Mouse (Mus musculus) left cerebral cortex, adult 2 months (tissue): ENCODE results near the gene Amn. TPM values are rescaled to one million over a fixed set of nuclear protein-coding genes. Genes with fewer than 3 reads are reported as not detected.

ENCODE experiments used
- DNase-seq, 2 experiments: peaks; one replicate each; pipeline ENCODE4 v3.0.0; 2021 to 2022; ENCODE audit warnings: low spot score in 2 of 2, mixed read lengths in 1 of 2; ENCODE audit errors: extremely low spot score in 1 of 2
- H3K27ac ChIP-seq: fragments of 200-600 bp; 2 replicates; pipeline ENCODE4 v1.8.1; 2022
- H3K4me3 ChIP-seq: fragments of 200-600 bp; 2 replicates; pipeline ENCODE4 v1.8.1; 2022
- CTCF ChIP-seq: fragments of 200-600 bp; IDR thresholded peaks from 2 replicates; pipeline ENCODE4 v1.8.1; 2022; ENCODE audit warnings: antibody characterized with exemption, mild to moderate bottlenecking, moderate library complexity
- intact Hi-C: fragments of 180-260 bp; cut with DNase I; formaldehyde crosslinking; loops from one replicate; pipeline ENCODE4 v1.15.1; 2025
- total RNA-seq, 2 experiments: library from RNA; stranded (reverse); gene quantifications; 2 replicates each; pipeline ENCODE4 v1.2.3; 2021

Gene Amn
- total RNA-seq, 2 experiments from 2014 or later, result 8.0 to 10.0 TPM

DNA sequence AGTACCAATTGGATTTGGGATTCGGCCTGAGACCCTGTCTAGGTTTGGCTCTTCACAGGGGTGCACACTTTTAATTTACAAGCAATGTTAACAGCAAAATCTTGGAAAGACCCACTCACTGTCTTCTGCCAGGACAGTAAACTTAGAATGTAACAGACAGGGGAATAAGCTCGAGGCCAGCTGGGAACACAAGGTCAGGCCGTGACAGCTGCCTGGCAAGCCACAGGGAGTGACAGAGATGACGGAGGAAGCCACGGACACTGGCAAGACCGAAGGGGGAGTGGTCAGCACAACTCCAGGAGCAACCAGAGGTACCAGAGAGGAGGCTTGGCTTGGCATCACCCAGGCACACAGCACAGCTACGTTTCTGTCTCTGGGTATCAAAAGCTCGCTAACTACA is 35.9 kb downstream of the Amn start:
- Histone ChIP-seq H3K27ac (no peak overlapping the region), H3K4me3 (no peak overlapping the region)
- TF ChIP-seq CTCF, result no peak
- intact Hi-C loops, result no loop called here
- DNase-seq, result no peak

DNA sequence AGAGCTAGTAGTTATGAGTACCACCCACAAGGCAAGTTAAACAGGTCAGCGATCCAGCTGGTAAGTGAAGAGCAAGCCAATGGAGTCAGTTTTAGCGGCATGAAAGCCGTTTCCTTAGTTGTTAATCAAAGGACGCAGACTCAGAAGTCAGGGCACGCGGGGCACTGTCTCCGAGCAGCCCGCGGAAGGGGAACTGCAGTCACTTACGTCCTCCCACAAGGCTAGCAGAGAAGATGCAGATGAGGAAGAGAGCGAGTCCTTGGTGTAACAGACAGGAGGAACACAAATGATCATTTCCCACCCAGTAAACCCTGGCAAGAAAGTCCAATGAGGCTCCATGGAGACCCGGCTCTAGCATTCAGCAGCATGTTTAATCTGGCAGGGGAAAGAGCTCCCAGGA is 38.4 kb downstream of the Amn start:
- Histone ChIP-seq H3K4me3 (no peak overlapping the region), H3K27ac (no peak overlapping the region)
- DNase-seq, result no peak
- TF ChIP-seq CTCF, result no peak
- intact Hi-C loops, result no loop called here

- TF ChIP-seq CTCF, result no peak
- no peak for DNase-seq
- Histone ChIP-seq H3K27ac (no peak overlapping the region), H3K4me3 (no peak overlapping the region)
- intact Hi-C loops, result no loop called here
Observed at GRCm38 (mm10) chr12:111309931-111310330, 39.0 kb downstream of the Amn start.

- no peak overlapping the region for H3K27ac ChIP-seq
- DNase-seq, result no peak
- TF ChIP-seq CTCF, result no peak
- H3K4me3 ChIP-seq, result no peak overlapping the region
- intact Hi-C loops, result no loop called here
Observed at GRCm38 (mm10) chr12:111311775-111312174, 40.9 kb downstream of the Amn start.

GRCm38 (mm10) chr12:111314273-111314672 is 43.4 kb downstream of the Amn start:
- intact Hi-C loops, result no loop called here

DNA sequence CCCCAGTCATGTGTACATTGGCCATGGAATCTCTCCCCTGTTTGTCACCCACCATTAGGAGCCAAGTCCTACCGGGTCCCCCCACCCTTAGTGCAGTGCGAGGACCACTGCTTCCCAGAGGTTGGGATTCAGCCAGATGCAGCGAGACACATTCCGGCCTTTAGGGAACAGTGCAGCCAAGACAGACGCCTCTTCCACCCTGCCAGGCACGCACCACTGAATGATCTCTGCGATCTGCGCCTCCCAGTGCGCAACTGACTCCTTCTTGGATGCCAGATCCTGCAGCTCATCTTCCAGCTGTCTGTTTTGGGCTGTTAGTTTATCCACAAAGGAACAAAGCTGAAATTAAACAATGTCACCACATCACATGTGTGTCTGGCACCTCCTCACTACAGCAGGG is 46.8 kb downstream of the Amn start:
- Histone ChIP-seq H3K4me3 (no peak overlapping the region), H3K27ac (no peak overlapping the region)
- intact Hi-C loops, result no loop called here
- TF ChIP-seq CTCF, result no peak
- DNase-seq, result no peak

More at GRCm38 (mm10) chr12:111314273-111314672, 43.4 kb downstream of the Amn start:
- Histone ChIP-seq H3K27ac (no peak overlapping the region), H3K4me3 (no peak overlapping the region)
- DNase-seq, result no peak
- TF ChIP-seq CTCF, result no peak

DNA sequence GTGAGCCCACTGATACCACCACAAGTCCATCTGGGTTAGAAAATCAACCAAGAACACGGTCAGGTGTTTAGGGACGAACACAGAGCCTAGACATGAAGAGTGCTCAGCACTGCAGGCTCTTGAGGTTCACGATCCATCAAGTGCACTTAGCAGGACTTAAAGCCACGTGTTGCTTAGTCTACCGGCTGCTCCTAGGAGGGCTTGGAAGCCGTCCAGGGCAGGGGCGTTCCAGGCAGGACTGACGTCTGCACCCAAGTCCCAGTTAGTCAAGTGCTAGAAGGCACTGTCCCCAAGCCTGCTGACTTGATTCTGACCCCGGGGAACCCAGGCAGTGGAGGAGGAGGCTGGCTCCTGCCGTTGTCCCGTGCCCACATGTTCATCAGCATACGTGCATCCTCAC is 49.7 kb downstream of the Amn start:
- no peak overlapping the region for H3K27ac ChIP-seq
- H3K4me3 ChIP-seq, result no peak overlapping the region
- no peak for DNase-seq
- no peak for TF ChIP-seq CTCF
- intact Hi-C loops, result no loop called here

- no peak for DNase-seq
- intact Hi-C loops, result no loop called here
- no peak for TF ChIP-seq CTCF
- H3K4me3 ChIP-seq, result no peak overlapping the region
- no peak overlapping the region for H3K27ac ChIP-seq
Observed at GRCm38 (mm10) chr12:111321832-111322231, 50.9 kb downstream of the Amn start.

- no peak for DNase-seq
- Histone ChIP-seq H3K4me3 (no peak overlapping the region), H3K27ac (no peak overlapping the region)
- TF ChIP-seq CTCF, result no peak
- intact Hi-C loops, result no loop called here
Observed at GRCm38 (mm10) chr12:111323423-111323822, 52.5 kb downstream of the Amn start.

- intact Hi-C loops, result no loop called here
- Histone ChIP-seq H3K4me3 (no peak overlapping the region), H3K27ac (no peak overlapping the region)
- TF ChIP-seq CTCF, result no peak
- no peak for DNase-seq
Observed at GRCm38 (mm10) chr12:111324536-111324935, 53.6 kb downstream of the Amn start.

- no peak overlapping the region for H3K27ac ChIP-seq
- DNase-seq, result no peak
- intact Hi-C loops, result no loop called here
- no peak overlapping the region for H3K4me3 ChIP-seq
- no peak for TF ChIP-seq CTCF
Observed at GRCm38 (mm10) chr12:111324949-111325348, 54.1 kb downstream of the Amn start.

DNA sequence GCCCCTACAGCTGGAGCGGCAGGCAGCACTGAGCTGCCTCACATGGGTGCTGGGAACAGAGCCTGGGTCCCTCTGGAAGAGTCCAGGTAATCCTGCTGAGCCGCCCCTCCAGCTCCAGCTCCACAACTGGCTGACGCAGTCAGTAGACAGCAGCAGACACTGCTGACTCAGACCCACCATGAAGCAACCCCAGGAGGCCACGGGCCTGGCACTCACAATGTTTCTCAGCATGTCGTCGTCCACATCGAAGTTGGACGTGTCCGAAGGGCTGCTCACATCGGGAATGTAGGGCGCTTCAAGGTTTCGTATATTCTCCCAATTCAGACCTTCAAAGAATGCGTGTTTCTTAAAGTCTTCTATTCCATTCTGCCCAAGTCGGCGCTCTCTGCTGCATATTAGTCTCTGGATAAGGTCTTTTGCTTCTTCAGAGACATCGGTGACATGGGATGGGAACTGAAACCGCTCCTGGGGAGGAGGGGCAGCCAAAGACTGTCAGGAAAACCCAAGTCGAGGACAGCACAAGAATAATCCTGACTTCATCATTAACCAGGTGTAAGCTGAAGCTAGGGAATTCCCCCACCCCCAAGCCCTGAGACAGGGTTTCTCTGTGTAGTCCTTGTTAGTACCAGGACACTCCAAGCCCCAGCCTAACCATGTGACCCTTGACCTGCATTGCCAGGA is 55.0 kb downstream of the Amn start:
- no peak for TF ChIP-seq CTCF
- intact Hi-C loops, result no loop called here
- Histone ChIP-seq H3K27ac (no peak overlapping the region), H3K4me3 (no peak overlapping the region)
- DNase-seq, result no peak

Other genes with a start within 250 kb of the Amn start
- gene Rcor1, start 231.7 kb upstream of the Amn start, total RNA-seq, result 10 to 100 TPM; 16.2 to 19.8 TPM
- 10 to 100 TPM; 40.8 to 49.1 TPM for gene Traf3, start 104.7 kb upstream of the Amn start, total RNA-seq
- gene 4930595D18Rik, start 86.6 kb upstream of the Amn start, total RNA-seq, result not detected
- gene Cdc42bpb, start 106.6 kb downstream of the Amn start, total RNA-seq, result 100 to 1,000 TPM; 137 to 142 TPM
- gene Lbhd2, start 135.7 kb downstream of the Amn start, total RNA-seq, result 1 to 10 TPM; 1.3 to 2.8 TPM
- gene Exoc3l4, start 145.9 kb downstream of the Amn start, total RNA-seq, result under 1 TPM; 0.54 to 0.96 TPM
- gene Tnfaip2, start 171.4 kb downstream of the Amn start, total RNA-seq, result under 1 TPM; 0.82 to 0.84 TPM
- 1 to 10 TPM; 3.1 to 3.3 TPM for gene Gm266, start 214.7 kb downstream of the Amn start, total RNA-seq